In genomic region chr17:26562292-26562691, GRCm38 (mm10) we compare ENCODE assay signal across 9 mouse cellular contexts. TPM values are rescaled to one million over a fixed set of nuclear protein-coding genes. Genes with fewer than 3 reads are reported as not detected.
DNase-seq lines count a peak whose midpoint lies in the region; ATAC-seq and TF ChIP-seq lines count a peak whose summit lies in the region.
"Had no signal": no experiment of that assay in that cellular context is flagged by ENCODE, and none has a peak within 500 bp of the region (broad histone marks: within the 10 kb centered on the region; RNA-seq: fewer than 3 reads in every experiment).

No protein-coding gene starts in this region.

- peaks cover 42% of the 10 kb centered on the region for H3K4me1 ChIP-seq in kidney, embryonic 16.5 days (ENCODE audit: insufficient read depth, low read length)
- peaks cover 5% of the 10 kb centered on the region for H3K4me1 ChIP-seq in embryonic facial prominence, embryonic 11.5 days (ENCODE audit: control insufficient read depth, insufficient read depth, low read length)
- H3K4me1 ChIP-seq in intestine, embryonic 14.5 days (replicated peaks; ENCODE audit: control insufficient read depth, insufficient read depth, low read length), result peaks cover 31% of the 10 kb centered on the region

- H3K27ac ChIP-seq in kidney, embryonic 16.5 days (ENCODE audit: low read length), result no peak overlapping the region
- no peak overlapping the region for H3K27ac ChIP-seq in embryonic facial prominence, embryonic 11.5 days (replicated peaks; ENCODE audit: low read depth, low read length)
- H3K27ac ChIP-seq in intestine, embryonic 14.5 days (ENCODE audit: low read depth), result 0 out of 2 replicates have a peak overlapping the region, but pooled peaks have one; percentile 70

- no peak for ATAC-seq in kidney, embryonic 16.5 days (ENCODE audit: low FRiP score, low TSS enrichment)
- no peak for ATAC-seq in embryonic facial prominence, embryonic 11.5 days (replicated peaks; ENCODE audit: insufficient number of reproducible peaks, low FRiP score, low TSS enrichment, low read depth)
- ATAC-seq in intestine, embryonic 14.5 days (replicated peaks; ENCODE audit: low FRiP score, low TSS enrichment, low read depth), result no peak

- TF ChIP-seq POLR2A in myocyte (IDR thresholded peaks at IDR 0.05; ENCODE audit: insufficient read length, low read depth), result no peak

- H3K79me2 ChIP-seq in myocyte (ENCODE audit: control insufficient read depth, insufficient read depth), result peaks cover 38% of the 10 kb centered on the region

- H3K4me2 ChIP-seq in kidney, embryonic 16.5 days (replicated peaks; ENCODE audit: low read depth, low read length), result peak overlapping the region; percentile 96
- H3K4me2 ChIP-seq in embryonic facial prominence, embryonic 11.5 days (ENCODE audit: low read depth, low read length), result peak overlapping the region; percentile 76
- H3K4me2 ChIP-seq in intestine, embryonic 14.5 days (ENCODE audit: low read length), result peak overlapping the region; percentile 97
- H3K4me2 ChIP-seq in myocyte (ENCODE audit: low read depth), result peak overlapping the region; percentile 87

- no peaks in the 10 kb centered on the region for H3K27me3 ChIP-seq in kidney, embryonic 16.5 days (ENCODE audit: insufficient read depth, low read length)
- no peaks in the 10 kb centered on the region for H3K27me3 ChIP-seq in embryonic facial prominence, embryonic 11.5 days (ENCODE audit: control insufficient read depth, insufficient read depth, low read length)
- no peaks in the 10 kb centered on the region for H3K27me3 ChIP-seq in intestine, embryonic 14.5 days (replicated peaks; ENCODE audit: control insufficient read depth, insufficient read depth, low read length)
- H3K27me3 ChIP-seq in myocyte (ENCODE audit: control insufficient read depth, insufficient read depth, insufficient read length), result no peaks in the 10 kb centered on the region

- H3K4me3 ChIP-seq in kidney, embryonic 16.5 days (ENCODE audit: low read length), result peak overlapping the region; percentile 86
- peak overlapping the region; percentile 90 for H3K4me3 ChIP-seq in embryonic facial prominence, embryonic 11.5 days (ENCODE audit: low read depth, low read length)
- peak overlapping the region; percentile 84 for H3K4me3 ChIP-seq in intestine, embryonic 14.5 days (ENCODE audit: low read depth, low read length)
- H3K4me3 ChIP-seq in myocyte, result peak overlapping the region; percentile 59

- no peak for DNase-seq in kidney, postnatal 10 days
- no peak for DNase-seq in embryonic facial prominence, embryonic 11.5 days (ENCODE audit: low spot score)
- no peak for DNase-seq in intestine, embryonic 14.5 days (ENCODE audit: low spot score)
- DNase-seq in urinary bladder, adult 18-20 months (ENCODE audit: low spot score in 2 of 2), result no peak
- DNase-seq in layer of hippocampus, adult 9-10 months (ENCODE audit: low spot score), result no peak
- no peak for DNase-seq in cerebellum, adult 9-11 months
- DNase-seq: right cerebral cortex, adult 18-20 months had no signal

- peaks cover 5% of the 10 kb centered on the region; the same call in 1 of the 2 replicates for H3K9me3 ChIP-seq in kidney, embryonic 16.5 days (ENCODE audit: low read length)
- no peaks in the 10 kb centered on the region for H3K9me3 ChIP-seq in embryonic facial prominence, embryonic 11.5 days (replicated peaks; ENCODE audit: control insufficient read depth, low read length)
- no peaks in the 10 kb centered on the region for H3K9me3 ChIP-seq in intestine, embryonic 14.5 days (ENCODE audit: control insufficient read depth, low read length)

- peak overlapping the region; percentile 70 for H3ac ChIP-seq in myocyte (ENCODE audit: control insufficient read depth, insufficient read length)

- 65% methylated on average over 4 of the region's 4 CpGs for WGBS in kidney, embryonic 16.5 days
- WGBS in embryonic facial prominence, embryonic 11.5 days, result 79% methylated on average over 4 of the region's 4 CpGs
- 76% methylated on average over 4 of the region's 4 CpGs for WGBS in intestine, embryonic 14.5 days

- H3K36me3 ChIP-seq in kidney, embryonic 16.5 days (ENCODE audit: insufficient read depth, low read length), result 0 out of 2 replicates have a peak, but pooled peaks cover 10% of the 10 kb centered on the region
- H3K36me3 ChIP-seq in embryonic facial prominence, embryonic 11.5 days (replicated peaks; ENCODE audit: control insufficient read depth, insufficient read depth, low read depth, low read length), result no peaks in the 10 kb centered on the region; the same call in none of the 2 replicates
- H3K36me3 ChIP-seq in intestine, embryonic 14.5 days (ENCODE audit: control insufficient read depth, insufficient read depth, low read length), result peaks cover 18% of the 10 kb centered on the region
- peaks cover 7% of the 10 kb centered on the region for H3K36me3 ChIP-seq in myocyte (ENCODE audit: control insufficient read depth, insufficient read depth)

- H3K9ac ChIP-seq in kidney, embryonic 16.5 days (replicated peaks; ENCODE audit: low read length), result peak overlapping the region; percentile 92
- H3K9ac ChIP-seq in embryonic facial prominence, embryonic 11.5 days (replicated peaks; ENCODE audit: low read length), result peak overlapping the region; percentile 89
- peak overlapping the region; percentile 69 for H3K9ac ChIP-seq in intestine, embryonic 14.5 days (ENCODE audit: low read length)

TF ChIP-seq in myocyte, 11 proteins besides CTCF, POLR2A, EP300 and RAD21:
- TF ChIP-seq SRF (IDR thresholded peaks at IDR 0.05; ENCODE audit: control insufficient read depth, insufficient read length, low read depth) (no peak), USF1 (IDR thresholded peaks at IDR 0.05; ENCODE audit: low read depth) (no peak), POLR2AphosphoS2 (IDR thresholded peaks at IDR 0.05; ENCODE audit: insufficient read length, low read depth) (no peak), REST (IDR thresholded peaks at IDR 0.05; ENCODE audit: insufficient read depth, insufficient read length) (no peak), E2F4 (IDR thresholded peaks at IDR 0.05; ENCODE audit: insufficient read depth) (no peak), MAX (IDR thresholded peaks at IDR 0.05; ENCODE audit: low read depth) (no peak), MYOD1 (IDR thresholded peaks at IDR 0.05; ENCODE audit: control insufficient read depth in 1 of 3, insufficient read length in 2 of 3, low read depth in 2 of 3) (no peak), MYOG (IDR thresholded peaks at IDR 0.05; ENCODE audit: control insufficient read depth in 1 of 3, insufficient read depth in 1 of 3, insufficient read length in 2 of 3, low read depth in 2 of 3) (no peak), TCF12 (IDR thresholded peaks at IDR 0.05; ENCODE audit: insufficient read depth, poor library complexity, severe bottlenecking) (no peak), TCF3 (IDR thresholded peaks at IDR 0.05; ENCODE audit: insufficient read length, low read depth) (no peak), CEBPB (IDR thresholded peaks at IDR 0.05; ENCODE audit: insufficient read depth, poor library complexity, severe bottlenecking) (no peak)

RNA-seq across cellular contexts. Expression of gene Dusp1, which starts 0.4 kb away (rescaled TPM):
- polyA plus RNA-seq in kidney, embryonic 16.5 days (2015; fragmentation: Nextera tagmentation; extraction: Ambion mirVana), result 26.8 and 28.3 TPM in 2 replicates
- 25.4 and 27.5 TPM in 2 replicates for polyA plus RNA-seq in embryonic facial prominence, embryonic 11.5 days (2014; fragmentation: Nextera tagmentation; extraction: Ambion mirVana)
- 14.5 and 17.0 TPM in 2 replicates for polyA plus RNA-seq in intestine, embryonic 14.5 days (2014; fragmentation: Nextera tagmentation; extraction: Ambion mirVana)
- polyA plus RNA-seq in myocyte (2012; fragmentation: generic; extraction: Trizol), result 11.6 TPM

RNA-seq across cellular contexts. Expression of gene Ergic1, which starts 1.0 kb away (rescaled TPM):
- 131 and 141 TPM in 2 replicates for polyA plus RNA-seq in kidney, embryonic 16.5 days (2015; fragmentation: Nextera tagmentation; extraction: Ambion mirVana)
- 133 and 138 TPM in 2 replicates for polyA plus RNA-seq in embryonic facial prominence, embryonic 11.5 days (2014; fragmentation: Nextera tagmentation; extraction: Ambion mirVana)
- polyA plus RNA-seq in intestine, embryonic 14.5 days (2014; fragmentation: Nextera tagmentation; extraction: Ambion mirVana), result 135 and 136 TPM in 2 replicates
- polyA plus RNA-seq in myocyte (2012; fragmentation: generic; extraction: Trizol), result 102 TPM
